Mouse (Mus musculus): ENCODE measurements at regions not wholly inside any gene's neighbourhood (a gene's known extent, or its start where the extent isn't known, plus 50 kb on each side); places are given as distances from the start of the nearest gene placed in this dataset.

DNA sequence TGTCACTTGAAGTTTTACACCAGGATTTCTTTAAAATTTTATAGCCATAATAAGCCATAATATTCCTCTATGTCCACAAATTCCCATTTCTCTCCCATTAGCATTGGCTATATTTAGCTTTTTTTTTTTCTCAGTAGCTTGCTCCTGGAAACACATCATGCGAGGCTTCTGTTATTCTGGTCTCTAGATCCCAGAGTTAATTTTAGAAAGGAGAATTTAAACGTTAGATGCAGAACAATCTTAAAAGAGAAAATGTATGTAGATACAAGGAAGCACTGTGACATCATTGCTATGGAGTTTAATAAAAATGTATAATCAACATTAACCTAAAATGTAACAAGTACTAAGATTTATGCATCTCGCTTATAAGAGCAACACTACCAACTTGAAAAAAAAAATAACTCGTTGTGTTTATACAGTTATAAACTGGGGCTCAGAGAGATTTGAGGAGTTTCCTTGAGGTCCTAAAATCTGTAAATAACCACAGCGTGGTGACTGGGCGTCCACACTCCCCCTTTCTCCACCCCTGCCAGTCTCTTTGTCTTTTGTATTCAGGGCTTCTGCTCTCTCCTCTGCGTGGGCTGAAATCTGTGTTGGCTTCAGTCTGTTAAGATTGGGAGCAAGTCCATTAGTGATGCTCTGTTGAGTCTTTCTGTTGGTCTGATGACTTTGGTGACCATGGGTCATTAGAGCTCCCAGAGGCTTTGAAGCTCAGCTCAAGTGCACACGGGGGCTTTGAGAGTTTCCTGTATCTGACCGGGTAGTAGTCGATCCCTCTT lies 188.8 kb downstream of the Dusp6 start:
- H3K4me3 ChIP-seq (ENCODE audit: insufficient read depth, low read length) = no peak overlapping the region
- TF ChIP-seq POLR2A (IDR thresholded peaks at IDR 0.05; ENCODE audit: low read depth, low read length) (no peak), CTCF (IDR thresholded peaks at IDR 0.05; ENCODE audit: borderline replicate concordance, insufficient read depth, low read length) (no peak)
- no peak overlapping the region for H3K27ac ChIP-seq (ENCODE audit: insufficient read depth, low read length)
- no peaks in the 10 kb centered on the region for H3K4me1 ChIP-seq (ENCODE audit: control insufficient read depth, insufficient read depth, low read length)

GRCm38 (mm10) chr10:99456180-99456579 lies 193.1 kb downstream of the Dusp6 start:
- Histone ChIP-seq H3K4me3 (ENCODE audit: insufficient read depth, low read length) (no peak overlapping the region), H3K4me1 (ENCODE audit: control insufficient read depth, insufficient read depth, low read length) (peaks cover 4% of the 10 kb centered on the region; the same call in 1 of the 2 replicates), H3K27ac (ENCODE audit: insufficient read depth, low read length) (no peak overlapping the region)
- no peak for TF ChIP-seq CTCF (IDR thresholded peaks at IDR 0.05; ENCODE audit: borderline replicate concordance, insufficient read depth, low read length)
- no peak for TF ChIP-seq POLR2A (IDR thresholded peaks at IDR 0.05; ENCODE audit: low read depth, low read length)

DNA sequence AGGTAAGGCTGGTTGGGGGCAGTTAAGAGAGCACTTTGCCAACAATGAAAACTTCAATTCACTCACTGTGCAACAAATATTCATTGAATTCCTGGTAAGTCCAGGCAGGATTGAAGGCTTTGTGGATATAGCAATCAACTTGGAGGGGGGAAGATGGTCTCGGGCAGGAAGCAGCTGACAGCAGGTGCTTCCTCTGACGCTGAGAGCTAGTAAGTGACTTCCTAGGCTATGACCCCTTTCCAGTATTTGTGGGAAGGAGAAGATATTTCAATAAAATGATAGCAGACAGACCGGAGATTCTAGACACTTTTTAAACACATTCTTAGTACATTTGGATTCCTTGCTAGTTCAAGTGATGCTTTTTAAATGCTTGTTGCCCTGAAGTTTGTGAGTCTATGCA lies 195.0 kb downstream of the Dusp6 start:
- no peak for TF ChIP-seq CTCF (IDR thresholded peaks at IDR 0.05; ENCODE audit: borderline replicate concordance, insufficient read depth, low read length)
- no peak for TF ChIP-seq POLR2A (IDR thresholded peaks at IDR 0.05; ENCODE audit: low read depth, low read length)

GRCm38 (mm10) chr10:99459171-99459660 lies 196.2 kb downstream of the Dusp6 start:
- Histone ChIP-seq H3K27ac (ENCODE audit: insufficient read depth, low read length) (no peak overlapping the region), H3K4me3 (ENCODE audit: insufficient read depth, low read length) (no peak overlapping the region), H3K4me1 (ENCODE audit: control insufficient read depth, insufficient read depth, low read length) (peaks cover 4% of the 10 kb centered on the region; the same call in 1 of the 2 replicates)
- TF ChIP-seq POLR2A (IDR thresholded peaks at IDR 0.05; ENCODE audit: low read depth, low read length) (no peak), CTCF (IDR thresholded peaks at IDR 0.05; ENCODE audit: borderline replicate concordance, insufficient read depth, low read length) (no peak)

More for the DNA sequence above, 195.0 kb downstream of the Dusp6 start:
- no peak overlapping the region for H3K27ac ChIP-seq (ENCODE audit: insufficient read depth, low read length)
- H3K4me3 ChIP-seq (ENCODE audit: insufficient read depth, low read length) = no peak overlapping the region
- H3K4me1 ChIP-seq (ENCODE audit: control insufficient read depth, insufficient read depth, low read length) = peaks cover 4% of the 10 kb centered on the region; the same call in 1 of the 2 replicates

DNA sequence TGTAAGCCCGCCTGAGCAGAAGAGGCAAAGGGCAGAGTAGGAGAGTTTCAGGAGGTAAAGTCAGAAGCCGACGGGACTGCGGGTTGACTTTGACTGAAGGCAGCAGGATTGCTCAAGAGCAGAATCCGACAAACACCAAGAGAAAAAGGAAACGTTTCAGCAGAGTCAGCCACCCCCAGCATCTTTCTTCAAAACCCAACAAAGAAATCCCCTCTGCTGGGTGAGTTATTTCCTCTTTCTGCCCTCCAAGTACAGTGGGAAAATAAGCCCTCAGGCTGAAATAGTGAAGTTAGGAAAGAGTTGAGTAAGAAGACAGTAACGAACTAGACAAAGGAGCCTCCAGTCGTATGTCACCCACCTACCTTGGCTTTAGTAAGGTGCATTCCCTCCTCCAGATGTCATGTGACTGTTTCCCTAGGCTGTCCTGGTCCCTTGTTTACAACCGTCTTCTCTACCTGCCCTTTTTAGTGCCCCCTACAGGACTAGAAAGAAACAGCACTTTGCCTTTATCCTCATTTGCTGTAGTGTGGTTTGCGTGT lies 196.9 kb downstream of the Dusp6 start:
- peaks cover 4% of the 10 kb centered on the region; the same call in 1 of the 2 replicates for H3K4me1 ChIP-seq (ENCODE audit: control insufficient read depth, insufficient read depth, low read length)
- H3K27ac ChIP-seq (ENCODE audit: insufficient read depth, low read length) = no peak overlapping the region

DNA sequence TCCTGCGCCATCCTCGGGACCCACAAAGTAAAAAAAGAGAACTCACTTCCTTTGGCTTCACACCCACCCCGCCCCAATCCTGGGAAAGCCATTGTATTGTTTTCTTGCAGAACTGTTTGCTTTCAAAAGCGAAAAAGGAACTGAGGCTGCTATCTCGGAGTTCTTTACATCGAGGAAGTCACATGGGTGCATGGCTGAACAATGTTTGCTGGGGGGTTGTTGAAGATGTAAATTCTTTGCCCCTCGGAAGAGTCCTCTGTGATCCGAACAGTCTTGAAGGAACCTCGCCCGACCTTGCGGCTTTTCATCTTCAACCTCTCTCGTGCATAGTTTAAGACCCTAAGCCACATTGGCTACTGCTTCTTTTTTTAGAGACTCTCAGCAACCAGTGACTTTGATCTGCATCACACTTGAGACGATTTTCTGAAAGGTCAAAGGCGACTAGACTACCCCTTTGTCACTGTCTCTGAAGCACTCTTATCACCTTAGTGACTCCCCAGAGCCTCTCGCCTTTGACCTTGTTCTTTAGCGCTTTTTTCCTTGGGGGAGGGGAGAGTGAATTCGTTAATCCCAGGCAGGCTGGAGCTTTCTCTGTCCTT lies 197.9 kb downstream of the Dusp6 start:
- Histone ChIP-seq H3K4me1 (ENCODE audit: control insufficient read depth, insufficient read depth, low read length) (peaks cover 4% of the 10 kb centered on the region; the same call in 1 of the 2 replicates), H3K4me3 (ENCODE audit: insufficient read depth, low read length) (peak overlapping the region; percentile 5; the same call in 1 of the 2 replicates), H3K27ac (ENCODE audit: insufficient read depth, low read length) (no peak overlapping the region)
- TF ChIP-seq CTCF (IDR thresholded peaks at IDR 0.05; ENCODE audit: borderline replicate concordance, insufficient read depth, low read length) (no peak), POLR2A (IDR thresholded peaks at IDR 0.05; ENCODE audit: low read depth, low read length) (no peak)

More for the DNA sequence above, 196.9 kb downstream of the Dusp6 start:
- TF ChIP-seq CTCF (IDR thresholded peaks at IDR 0.05; ENCODE audit: borderline replicate concordance, insufficient read depth, low read length) (no peak), POLR2A (IDR thresholded peaks at IDR 0.05; ENCODE audit: low read depth, low read length) (no peak)
- H3K4me3 ChIP-seq (ENCODE audit: insufficient read depth, low read length) = no peak overlapping the region

DNA sequence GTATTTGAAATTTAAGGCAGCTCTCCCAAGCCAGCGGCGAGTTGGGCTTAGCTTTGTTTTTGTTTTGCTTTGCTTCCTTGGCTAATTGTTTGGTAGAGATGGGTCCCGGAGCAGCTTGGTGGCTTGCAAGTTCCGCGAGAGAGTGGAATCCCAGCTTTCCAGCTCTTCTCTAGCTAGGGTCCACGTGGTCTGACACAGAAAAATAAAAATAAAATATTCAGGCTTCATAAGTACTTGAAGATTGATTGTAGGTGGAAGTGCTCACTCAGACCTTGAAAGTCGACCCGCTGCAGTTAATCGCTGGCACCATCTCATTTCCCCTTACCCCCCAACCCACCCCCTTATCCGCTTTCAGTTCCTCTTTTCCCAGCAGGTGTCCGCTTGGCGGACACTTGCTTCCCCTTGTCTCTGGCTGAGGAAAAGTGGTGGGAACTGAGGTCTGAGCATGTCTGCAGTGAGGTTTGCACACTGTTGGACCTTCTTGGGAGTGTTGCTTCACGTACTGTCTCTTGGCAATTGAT lies 198.5 kb downstream of the Dusp6 start:
- Histone ChIP-seq H3K4me3 (ENCODE audit: insufficient read depth, low read length) (peak overlapping the region; percentile 5; the same call in 1 of the 2 replicates), H3K27ac (ENCODE audit: insufficient read depth, low read length) (no peak overlapping the region), H3K4me1 (ENCODE audit: control insufficient read depth, insufficient read depth, low read length) (peaks cover 4% of the 10 kb centered on the region; the same call in 1 of the 2 replicates)
- TF ChIP-seq CTCF (IDR thresholded peaks at IDR 0.05; ENCODE audit: borderline replicate concordance, insufficient read depth, low read length) (no peak), POLR2A (IDR thresholded peaks at IDR 0.05; ENCODE audit: low read depth, low read length) (no peak)

DNA sequence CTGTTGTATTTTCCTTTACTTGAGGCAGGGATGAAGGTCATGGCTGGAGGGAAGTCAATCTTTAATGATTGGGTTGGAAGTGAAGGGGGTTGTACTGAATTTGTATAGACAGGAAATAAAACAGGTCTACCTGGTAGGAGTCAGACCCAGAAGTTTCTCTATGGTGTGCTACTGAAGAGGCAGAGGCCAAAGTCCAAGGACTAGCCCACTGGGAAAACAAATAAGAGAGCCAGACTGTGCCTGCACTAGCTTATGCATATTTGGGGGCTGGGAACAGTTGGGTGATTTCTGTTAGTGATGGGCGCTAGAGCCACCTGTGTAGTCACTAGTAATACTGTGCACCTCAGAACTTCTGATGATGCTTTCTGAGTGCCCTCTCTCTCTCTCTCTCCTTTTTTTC lies 203.7 kb downstream of the Dusp6 start:
- Histone ChIP-seq H3K4me1 (ENCODE audit: control insufficient read depth, insufficient read depth, low read length) (no peaks in the 10 kb centered on the region), H3K4me3 (ENCODE audit: insufficient read depth, low read length) (no peak overlapping the region), H3K27ac (ENCODE audit: insufficient read depth, low read length) (no peak overlapping the region)
- TF ChIP-seq POLR2A (IDR thresholded peaks at IDR 0.05; ENCODE audit: low read depth, low read length) (no peak), CTCF (IDR thresholded peaks at IDR 0.05; ENCODE audit: borderline replicate concordance, insufficient read depth, low read length) (no peak)

DNA sequence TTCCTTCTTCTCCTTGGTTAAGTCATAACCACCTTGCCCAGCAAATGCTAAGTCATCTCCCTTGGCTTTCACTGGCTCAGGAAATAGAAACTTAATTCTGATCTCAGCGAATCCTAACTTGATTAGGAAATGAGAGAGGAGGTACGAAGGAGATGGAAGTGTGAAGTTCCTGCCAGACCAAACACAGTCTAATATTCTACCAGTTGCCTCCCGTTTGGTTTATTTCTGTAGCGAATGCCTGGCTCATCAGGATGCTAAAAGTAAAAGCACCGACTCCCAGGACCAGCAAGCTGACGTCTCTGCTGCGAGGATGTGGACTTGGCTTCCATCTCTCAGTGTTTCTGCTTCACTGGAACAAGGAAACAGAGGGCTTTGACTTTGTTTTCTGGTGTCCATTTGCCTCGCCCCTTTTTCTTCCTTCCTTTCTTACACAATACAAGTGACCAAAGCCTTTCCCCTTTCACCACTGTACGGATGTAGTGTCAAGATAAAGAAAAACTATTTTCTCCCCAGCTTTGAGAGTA lies 204.3 kb downstream of the Dusp6 start:
- Histone ChIP-seq H3K27ac (ENCODE audit: insufficient read depth, low read length) (no peak overlapping the region), H3K4me1 (ENCODE audit: control insufficient read depth, insufficient read depth, low read length) (no peaks in the 10 kb centered on the region), H3K4me3 (ENCODE audit: insufficient read depth, low read length) (no peak overlapping the region)
- TF ChIP-seq POLR2A (IDR thresholded peaks at IDR 0.05; ENCODE audit: low read depth, low read length) = no peak
- TF ChIP-seq CTCF (IDR thresholded peaks at IDR 0.05; ENCODE audit: borderline replicate concordance, insufficient read depth, low read length) = no peak
